Mouse (Mus musculus) neural tube, embryonic 15.5 days (tissue): ENCODE results near the gene Inca1. TPM values are rescaled to one million over a fixed set of nuclear protein-coding genes. Genes with fewer than 3 reads are reported as not detected.

Experiments
- ATAC-seq: fragments of 200-750 bp; cut with Nextera tagmentation; 2 replicates; pipeline ENCODE4 v1.8.0; 2017; ENCODE audit warnings: mild to moderate bottlenecking, moderate TSS enrichment, moderate library complexity; ENCODE audit not compliant: low FRiP score
- H3K27ac ChIP-seq: fragments of 300-500 bp; sonication (generic); replicated peaks from 2 replicates; pipeline ENCODE4 v1.5.1; 2015; ENCODE audit warnings: mild to moderate bottlenecking, inconsistent platforms
- H3K27me3 ChIP-seq: fragments of 300-500 bp; sonication (generic); replicated peaks from 2 replicates; pipeline ENCODE4 v1.6.1; 2015; ENCODE audit warnings: inconsistent platforms
- H3K36me3 ChIP-seq: fragments of 300-500 bp; sonication (generic); 2 replicates; pipeline ENCODE4 v1.6.1; 2015; ENCODE audit warnings: inconsistent platforms
- H3K4me1 ChIP-seq: fragments of 300-500 bp; sonication (generic); 2 replicates; pipeline ENCODE4 v1.6.1; 2015; ENCODE audit warnings: inconsistent platforms
- H3K4me2 ChIP-seq: fragments of 300-500 bp; sonication (generic); 2 replicates; pipeline ENCODE4 v1.6.1; 2015; ENCODE audit warnings: inconsistent platforms, mild to moderate bottlenecking, moderate library complexity
- H3K4me3 ChIP-seq: fragments of 300-500 bp; sonication (generic); replicated peaks from 2 replicates; pipeline ENCODE4 v1.5.1; 2015; ENCODE audit warnings: mild to moderate bottlenecking, inconsistent platforms
- H3K9ac ChIP-seq: fragments of 300-500 bp; sonication (generic); replicated peaks from 2 replicates; pipeline ENCODE4 v1.6.1; 2015; ENCODE audit warnings: mild to moderate bottlenecking, inconsistent platforms
- H3K9me3 ChIP-seq: fragments of 300-500 bp; sonication (generic); replicated peaks from 2 replicates; pipeline ENCODE4 v1.6.1; 2016; ENCODE audit warnings: inconsistent platforms
- WGBS: fragments of 180-500 bp; shearing (Covaris S2); methylation state at CpG from one replicate; pipeline ENCODE4 v1.1.7; 2015; ENCODE audit warnings: mixed read lengths; 5-methylcytosine and 5-hydroxymethylcytosine counted together
- polyA plus RNA-seq: library from polyadenylated mRNA; unstranded; fragments of >200 nt; fragmentation: Nextera tagmentation; extraction: Ambion mirVana; gene quantifications from 2 replicates; pipeline ENCODE4 v1.2.1, GENCODE M21; 2015

The Inca1 gene
- 1.2 and 1.4 TPM in 2 replicates for polyA plus RNA-seq

DNA sequence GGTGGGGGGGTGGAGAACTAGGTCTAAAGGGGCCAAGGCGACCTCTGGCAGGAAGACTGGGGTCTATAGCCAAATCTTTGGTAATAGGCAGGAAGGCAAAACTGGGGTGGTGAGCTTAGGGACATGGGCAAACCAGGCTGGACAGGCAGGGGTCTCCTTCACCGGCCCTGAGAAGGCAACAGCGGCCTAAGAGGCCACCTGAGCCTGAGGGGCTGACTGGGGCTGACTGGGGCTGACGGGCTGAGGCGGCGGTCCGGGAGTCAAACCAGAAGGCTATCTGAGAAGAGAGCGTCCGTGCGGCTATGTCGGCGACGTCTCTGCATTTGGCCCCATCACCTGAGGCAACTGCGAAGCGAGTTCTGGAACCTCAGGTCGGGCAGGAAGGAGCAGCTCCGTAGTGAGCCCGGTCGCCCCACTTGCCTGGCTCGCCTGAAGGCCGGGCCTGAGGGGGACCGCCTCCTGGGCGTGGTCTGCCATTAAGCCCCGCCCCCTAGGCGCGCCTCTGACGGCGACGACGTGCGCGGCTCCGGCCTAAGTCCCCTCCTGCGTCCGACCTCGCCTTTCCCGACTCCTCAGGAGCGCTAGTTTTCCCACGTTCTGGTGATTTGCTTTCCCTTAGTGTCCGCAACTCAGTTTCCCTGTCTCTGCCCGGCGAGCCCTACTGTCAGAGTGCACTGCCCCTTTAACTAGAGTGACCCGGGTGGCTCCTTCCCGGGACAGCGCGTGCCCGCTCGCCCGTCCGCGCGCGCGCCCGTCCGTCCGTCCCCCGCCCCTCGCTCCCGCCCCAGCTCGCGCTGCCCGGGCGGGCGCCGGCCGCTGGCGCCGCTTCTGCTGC is at the start of gene Inca1, which contains the start of gene Kif1c:
Gene Inca1 (minus strand): TSS at position 434 of the 835 bp plus-strand sequence.
Gene Kif1c (plus strand): TSS at position 827 of the 835 bp plus-strand sequence.
- WGBS, result 1% methylated on average over 67 of the region's 69 CpGs
- Histone ChIP-seq H3K9ac (peak within 1 kb of the TSS; percentile 94), H3K4me2 (peak within 1 kb of the TSS; percentile 89), H3K4me3 (peak within 1 kb of the TSS; percentile 93), H3K4me1 (peaks cover 32% of the 10 kb centered on the region), H3K36me3 (peaks cover 17% of the 10 kb centered on the region), H3K27me3 (no peaks in the 10 kb centered on the region), H3K27ac (peak within 1 kb of the TSS; percentile 96), H3K9me3 (no peaks in the 10 kb centered on the region)
- ATAC-seq, result peak; percentile 96

DNA sequence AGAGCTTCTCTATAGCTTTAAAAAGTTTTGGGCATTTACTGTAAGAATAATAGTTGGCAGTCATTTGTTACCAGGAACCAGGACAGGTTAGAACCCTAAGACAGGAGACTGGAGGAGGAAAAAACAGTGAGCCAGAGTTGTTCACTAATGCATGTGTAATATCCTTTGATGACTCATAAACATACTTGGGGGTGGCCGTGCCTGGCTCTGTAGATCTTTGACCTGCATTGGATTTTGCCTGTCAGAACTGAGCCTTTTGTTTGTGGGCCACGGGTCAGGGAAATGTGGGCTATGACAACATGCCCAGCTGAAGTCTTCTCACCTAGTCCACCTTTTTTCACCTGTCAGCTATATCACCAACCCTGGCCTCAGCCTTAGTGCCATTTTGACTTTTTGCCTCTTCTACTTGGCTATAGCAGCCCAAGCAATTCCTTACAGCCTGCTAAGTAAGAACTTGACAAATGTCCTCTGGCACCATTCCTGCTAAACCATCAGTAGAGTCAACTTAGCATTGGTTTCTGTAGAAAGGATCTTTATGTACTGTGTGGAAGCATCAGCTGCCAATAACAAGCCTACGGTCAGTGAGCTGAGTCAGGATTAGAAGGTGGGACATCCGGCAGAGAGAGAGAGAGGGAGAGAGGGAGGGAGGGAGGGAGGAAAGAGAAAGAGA is 48.1 kb upstream of the Inca1 start:
- Histone ChIP-seq H3K9me3 (no peaks in the 10 kb centered on the region), H3K4me3 (no peak overlapping the region), H3K27me3 (no peaks in the 10 kb centered on the region), H3K27ac (no peak overlapping the region), H3K4me2 (no peak overlapping the region), H3K36me3 (no peaks in the 10 kb centered on the region), H3K4me1 (no peaks in the 10 kb centered on the region), H3K9ac (no peak overlapping the region)
- 85% methylated on average over 4 of the region's 4 CpGs for WGBS
- no peak for ATAC-seq

DNA sequence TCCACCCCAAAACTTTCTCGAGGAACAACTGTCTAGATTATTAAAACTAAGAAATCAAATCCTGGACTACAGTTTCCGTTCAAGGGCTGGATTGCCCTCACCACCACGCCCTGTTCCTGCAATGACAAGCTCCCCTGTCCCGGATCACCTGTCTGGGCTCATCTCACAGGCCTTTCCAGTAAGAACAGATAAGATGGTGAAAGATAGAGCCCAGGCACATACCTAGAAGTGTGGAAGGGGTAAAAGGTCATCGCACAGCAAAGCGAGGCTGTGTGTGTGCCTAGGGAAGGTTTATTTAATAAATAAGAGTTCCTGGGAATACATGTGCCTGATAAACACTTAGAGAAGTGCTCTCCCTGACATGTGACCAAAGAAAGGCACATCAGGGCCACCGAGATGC is 45.7 kb upstream of the Inca1 start:
- no peaks in the 10 kb centered on the region for H3K9me3 ChIP-seq
- H3K36me3 ChIP-seq, result no peaks in the 10 kb centered on the region
- H3K4me1 ChIP-seq, result no peaks in the 10 kb centered on the region
- H3K4me2 ChIP-seq, result no peak overlapping the region
- no peaks in the 10 kb centered on the region for H3K27me3 ChIP-seq
- H3K9ac ChIP-seq, result no peak overlapping the region
- no peak for ATAC-seq
- H3K27ac ChIP-seq, result no peak overlapping the region
- H3K4me3 ChIP-seq, result no peak overlapping the region
- 88% methylated on average over 7 of the region's 7 CpGs for WGBS

DNA sequence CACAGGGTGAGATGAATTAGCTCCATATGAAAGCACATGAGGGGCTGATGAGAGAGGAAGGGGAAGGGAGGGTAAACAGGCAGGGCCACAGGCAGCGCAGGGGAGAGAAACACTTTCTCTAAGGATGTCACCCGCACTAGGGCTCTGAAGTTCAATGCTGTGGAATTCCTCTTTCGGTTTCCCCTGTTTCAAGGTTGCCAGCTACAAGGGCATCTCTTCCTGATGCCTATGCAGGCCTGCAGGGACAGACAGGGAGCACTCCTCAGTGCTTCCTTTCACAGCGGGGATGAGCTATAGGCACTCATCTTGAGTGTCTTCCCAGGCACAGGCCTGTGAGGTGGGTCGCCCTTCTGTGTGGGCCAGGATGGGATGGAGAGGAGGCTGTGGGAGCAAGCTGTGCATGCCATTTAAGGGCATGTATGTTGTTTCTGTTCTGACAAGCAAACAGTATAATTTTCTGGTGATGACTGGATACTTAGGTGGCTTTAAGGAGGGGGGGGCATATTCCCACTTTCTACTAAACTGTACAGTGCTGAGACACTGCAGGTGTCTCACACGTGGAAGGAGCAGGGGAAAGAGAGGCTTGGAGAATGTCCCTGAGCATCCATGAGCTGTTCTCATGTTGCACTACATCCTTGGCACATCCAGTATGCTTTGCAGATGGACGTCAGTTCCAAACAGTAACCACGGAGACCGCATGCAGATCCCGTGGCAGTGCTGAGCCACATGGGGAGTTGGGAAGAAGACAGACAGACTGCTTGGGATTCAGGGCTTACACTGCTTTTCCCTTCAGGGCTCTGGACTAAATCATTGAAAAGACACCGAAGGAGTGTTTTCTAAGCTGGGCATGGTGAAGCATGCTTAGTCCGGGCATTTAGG is 42.9 kb upstream of the Inca1 start:
- Histone ChIP-seq H3K27me3 (no peaks in the 10 kb centered on the region), H3K4me2 (no peak overlapping the region), H3K4me1 (no peaks in the 10 kb centered on the region), H3K36me3 (no peaks in the 10 kb centered on the region), H3K27ac (no peak overlapping the region), H3K4me3 (no peak overlapping the region), H3K9me3 (no peaks in the 10 kb centered on the region), H3K9ac (no peak overlapping the region)
- WGBS, result 74% methylated on average over 12 of the region's 12 CpGs
- ATAC-seq, result no peak

DNA sequence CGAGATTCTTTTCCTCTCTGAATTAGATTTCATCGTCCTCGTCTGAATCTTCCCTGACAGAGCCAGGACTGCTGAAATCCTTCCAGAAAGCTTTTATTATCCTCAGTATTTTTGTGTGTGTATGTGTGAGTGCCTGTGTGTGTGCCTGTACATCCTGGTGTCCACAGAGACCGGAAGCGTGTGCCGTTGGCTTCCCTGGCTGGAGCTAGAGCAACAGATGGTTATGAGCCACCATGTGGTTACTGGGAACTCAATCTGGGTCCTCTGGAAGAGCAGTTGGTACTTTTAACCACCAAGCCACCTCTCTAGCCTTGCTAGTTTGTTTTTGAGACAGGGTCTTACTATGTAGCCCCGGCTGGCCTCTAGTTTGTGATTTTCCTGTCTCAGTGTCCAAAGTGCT is 42.2 kb upstream of the Inca1 start:
- Histone ChIP-seq H3K4me1 (no peaks in the 10 kb centered on the region), H3K4me2 (no peak overlapping the region), H3K27me3 (no peaks in the 10 kb centered on the region), H3K27ac (no peak overlapping the region), H3K9me3 (no peaks in the 10 kb centered on the region), H3K4me3 (no peak overlapping the region), H3K36me3 (no peaks in the 10 kb centered on the region), H3K9ac (no peak overlapping the region)
- no peak for ATAC-seq
- 90% methylated on average over 7 of the region's 7 CpGs for WGBS

DNA sequence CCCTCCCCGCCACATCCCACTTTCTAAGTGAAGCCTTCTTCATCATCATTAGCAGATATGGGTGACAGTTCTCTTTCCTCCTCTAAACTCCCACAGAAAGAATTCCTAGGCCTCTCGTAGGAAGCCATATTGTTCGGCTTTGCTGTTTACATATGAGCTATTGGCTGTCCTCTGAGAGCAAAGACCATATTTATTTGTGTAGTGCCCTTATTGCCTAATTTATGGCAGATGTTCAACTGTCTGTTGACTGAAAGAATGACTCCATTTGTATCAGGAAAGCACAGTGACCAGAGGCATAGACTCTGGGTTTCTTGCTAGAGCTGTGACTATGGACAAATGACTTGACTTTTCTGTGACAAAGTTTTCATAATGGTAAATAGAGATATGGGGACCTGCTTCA is 41.6 kb upstream of the Inca1 start:
- Histone ChIP-seq H3K27ac (no peak overlapping the region), H3K9me3 (no peaks in the 10 kb centered on the region), H3K4me2 (no peak overlapping the region), H3K4me1 (no peaks in the 10 kb centered on the region), H3K9ac (no peak overlapping the region), H3K36me3 (no peaks in the 10 kb centered on the region), H3K27me3 (no peaks in the 10 kb centered on the region), H3K4me3 (no peak overlapping the region)
- ATAC-seq, result no peak
- 92% methylated on average over 3 of the region's 3 CpGs for WGBS

DNA sequence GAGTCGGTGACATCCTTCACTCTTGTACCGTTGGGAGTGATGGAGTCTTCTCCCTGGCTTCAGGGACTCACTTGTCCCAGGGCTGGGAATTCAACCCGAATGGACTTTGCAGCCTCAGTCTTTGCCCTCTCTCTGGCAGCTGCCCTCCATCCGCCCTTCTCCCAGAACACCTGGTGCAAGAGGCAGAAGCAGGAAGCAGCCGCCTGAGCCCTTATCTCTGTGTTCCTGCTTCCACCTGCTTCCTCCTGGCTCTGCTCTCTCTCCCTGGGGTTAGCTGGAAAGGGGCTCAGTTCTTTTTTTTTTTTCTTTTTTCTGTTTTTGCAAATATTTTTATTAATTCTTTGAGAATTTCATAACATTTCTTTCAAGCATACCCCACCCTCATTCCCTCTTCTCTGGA is 37.8 kb upstream of the Inca1 start:
- H3K4me1 ChIP-seq, result no peaks in the 10 kb centered on the region
- H3K36me3 ChIP-seq, result no peaks in the 10 kb centered on the region
- no peaks in the 10 kb centered on the region for H3K9me3 ChIP-seq
- no peak for ATAC-seq
- H3K9ac ChIP-seq, result no peak overlapping the region
- H3K4me2 ChIP-seq, result no peak overlapping the region
- WGBS, result 78% methylated on average over 5 of the region's 5 CpGs
- no peak overlapping the region for H3K27ac ChIP-seq
- no peak overlapping the region for H3K4me3 ChIP-seq
- H3K27me3 ChIP-seq, result no peaks in the 10 kb centered on the region

DNA sequence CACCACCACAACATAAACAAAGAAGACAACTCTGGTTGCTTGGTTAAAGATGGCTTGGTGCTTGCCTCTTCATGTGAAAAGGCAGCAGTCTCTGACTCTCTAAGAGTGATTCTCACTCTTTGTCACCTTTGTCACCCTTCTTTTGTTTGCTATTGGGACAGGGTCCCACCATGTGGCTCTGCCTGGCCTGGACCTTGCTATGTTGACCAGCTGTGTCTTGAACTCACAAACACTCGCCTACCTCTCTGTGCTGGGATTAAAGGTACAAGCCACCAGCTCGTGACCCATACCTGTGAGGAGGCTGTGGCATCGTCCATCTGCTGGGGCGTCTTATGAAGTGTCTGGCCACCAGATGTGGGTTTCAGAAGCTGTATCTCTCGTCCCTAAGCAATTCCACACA is 33.3 kb upstream of the Inca1 start:
- 79% methylated on average over 5 of the region's 5 CpGs for whole genome bisulfite sequencing
- Histone ChIP-seq H3K27ac (no peak overlapping the region), H3K4me3 (no peak overlapping the region), H3K4me2 (no peak overlapping the region), H3K36me3 (peaks cover 9% of the 10 kb centered on the region), H3K27me3 (no peaks in the 10 kb centered on the region), H3K4me1 (no peaks in the 10 kb centered on the region; the same call in 1 of the 2 replicates), H3K9ac (no peak overlapping the region), H3K9me3 (no peaks in the 10 kb centered on the region)
- no peak for ATAC-seq

DNA sequence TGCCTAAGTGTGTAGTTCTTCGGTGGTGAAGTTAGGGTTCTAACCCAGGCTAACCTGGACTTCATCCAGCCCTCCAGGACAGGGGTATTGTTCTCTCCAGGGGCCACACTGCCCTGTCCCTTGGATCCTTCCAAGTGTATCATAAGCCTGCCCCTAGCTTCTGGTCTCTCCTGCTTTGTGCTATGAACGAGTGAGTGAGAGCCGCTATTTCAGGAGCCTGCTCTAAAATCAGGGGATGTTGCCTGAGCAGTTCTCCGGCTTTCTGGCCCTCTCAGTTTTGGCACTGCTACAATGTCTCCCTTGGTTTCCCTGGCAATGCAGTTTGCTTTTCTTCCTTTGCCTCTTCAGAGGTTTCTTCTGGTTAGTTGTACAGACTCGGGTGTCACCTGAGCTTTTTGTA is 31.2 kb upstream of the Inca1 start:
- peak overlapping the region; percentile 61 for H3K27ac ChIP-seq
- no peaks in the 10 kb centered on the region for H3K27me3 ChIP-seq
- 58% methylated on average over 5 of the region's 5 CpGs for WGBS
- H3K9me3 ChIP-seq, result no peaks in the 10 kb centered on the region
- H3K9ac ChIP-seq, result no peak overlapping the region
- no peak overlapping the region for H3K4me2 ChIP-seq
- no peaks in the 10 kb centered on the region; the same call in 1 of the 2 replicates for H3K4me1 ChIP-seq
- H3K4me3 ChIP-seq, result no peak overlapping the region
- no peak for ATAC-seq
- H3K36me3 ChIP-seq, result peaks cover 30% of the 10 kb centered on the region

DNA sequence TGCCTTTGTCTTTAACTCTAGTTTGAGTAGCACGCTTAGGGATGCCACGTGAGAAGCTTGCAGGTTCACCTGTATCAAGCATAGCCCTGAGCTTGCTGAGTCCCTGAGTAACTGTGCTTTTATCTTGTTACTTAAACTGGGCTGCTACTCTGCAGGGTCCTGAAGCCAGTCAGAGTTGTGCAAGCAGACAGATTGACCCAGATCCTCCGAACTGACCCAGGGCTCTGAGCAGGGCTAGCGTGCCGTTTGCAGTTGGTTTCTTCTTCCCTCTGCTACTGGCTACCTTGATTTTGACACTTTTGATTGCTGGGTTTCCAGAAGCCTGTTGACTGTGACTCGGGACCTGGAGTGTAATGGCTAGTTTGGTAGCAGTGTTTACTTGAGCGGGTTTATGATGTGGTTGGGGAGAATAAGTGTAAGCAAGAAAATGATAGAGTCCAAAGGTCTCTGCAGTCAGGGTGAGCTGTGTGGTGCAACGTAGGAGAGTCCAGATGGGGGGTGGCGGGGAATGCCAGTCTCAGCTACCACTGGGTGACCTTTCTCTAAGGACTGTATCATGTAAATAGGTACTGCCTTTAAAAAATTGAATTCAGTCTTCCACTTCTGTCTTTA is 30.6 kb upstream of the Inca1 start:
- H3K4me3 ChIP-seq, result no peak overlapping the region
- H3K36me3 ChIP-seq, result peaks cover 37% of the 10 kb centered on the region
- no peaks in the 10 kb centered on the region for H3K9me3 ChIP-seq
- 80% methylated on average over 9 of the region's 9 CpGs for WGBS
- H3K4me2 ChIP-seq, result no peak overlapping the region
- no peak for ATAC-seq
- H3K27ac ChIP-seq, result peak overlapping the region; percentile 61
- H3K9ac ChIP-seq, result no peak overlapping the region
- H3K4me1 ChIP-seq, result no peaks in the 10 kb centered on the region; the same call in 1 of the 2 replicates
- no peaks in the 10 kb centered on the region for H3K27me3 ChIP-seq

DNA sequence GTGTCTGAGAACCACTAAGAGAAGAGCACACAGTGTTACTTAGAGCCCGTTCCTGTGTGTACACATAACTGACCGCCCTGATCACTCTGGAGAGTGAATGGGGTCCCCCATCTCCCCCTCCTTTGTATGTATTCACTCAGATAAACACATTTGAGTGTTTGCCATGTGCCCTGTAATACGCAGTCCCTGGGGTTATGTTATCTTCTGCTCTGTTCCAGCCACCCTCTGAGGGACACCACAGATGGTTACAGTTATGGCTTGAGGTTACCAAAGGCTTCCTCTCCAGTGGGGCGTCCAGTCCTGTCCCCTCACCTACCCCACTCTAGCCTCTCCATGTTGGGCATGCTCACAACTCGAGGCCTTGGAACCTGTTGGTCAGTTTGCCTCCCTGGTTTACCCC is 27.4 kb upstream of the Inca1 start:
- Histone ChIP-seq H3K9ac (no peak overlapping the region), H3K4me3 (no peak overlapping the region), H3K36me3 (peaks cover 64% of the 10 kb centered on the region), H3K4me2 (no peak overlapping the region), H3K27ac (no peak overlapping the region), H3K9me3 (no peaks in the 10 kb centered on the region), H3K4me1 (no peaks in the 10 kb centered on the region; the same call in 1 of the 2 replicates), H3K27me3 (no peaks in the 10 kb centered on the region)
- 92% methylated on average over 5 of the region's 5 CpGs for WGBS
- ATAC-seq, result no peak
